Mouse (Mus musculus) lung, adult 2 months (tissue): ENCODE data around the gene Cers3. TPM values are rescaled to one million over a fixed set of nuclear protein-coding genes. Genes with fewer than 3 reads are reported as not detected.

Experiments
- DNase-seq: peaks from one replicate; pipeline ENCODE4 v3.0.0; 2022
- H3K4me1 ChIP-seq: fragments of 200-500 bp; 2 replicates; pipeline ENCODE4 v1.6.1; 2011; ENCODE audit warnings: low read length; ENCODE audit not compliant: control insufficient read depth, insufficient read depth
- H3K4me3 ChIP-seq: fragments of 200-500 bp; replicated peaks from 2 replicates; pipeline ENCODE3; 2011; ENCODE audit warnings: low read depth, mild to moderate bottlenecking, control low read depth, low read length; ENCODE audit errors: extremely low read depth
- CTCF ChIP-seq: fragments of 200-500 bp; IDR thresholded peaks from 2 replicates; pipeline ENCODE4 v1.5.1; 2011; ENCODE audit warnings: mild to moderate bottlenecking, low read length, control low read depth; ENCODE audit not compliant: insufficient read depth
- POLR2A ChIP-seq: fragments of 200-500 bp; IDR thresholded peaks from 2 replicates; pipeline ENCODE4 v1.6.1; 2011; ENCODE audit warnings: low read depth, mild to moderate bottlenecking, control low read depth, low read length, borderline replicate concordance; ENCODE audit errors: extremely low read depth
- WGBS: fragments of 180-500 bp; shearing (Covaris S2); methylation state at CpG from one replicate; pipeline ENCODE4 v1.1.7; 2018; 5-methylcytosine and 5-hydroxymethylcytosine counted together
- polyA plus RNA-seq: library from polyadenylated mRNA; depleted of rRNA; stranded (reverse); fragments of >200 nt; gene quantifications from 2 replicates; pipeline ENCODE4 v1.2.3, GENCODE M21; 2012; rRNA removed

Cers3 gene
- polyA plus RNA-seq = 0.28 and 9.0 TPM in 2 replicates

DNA sequence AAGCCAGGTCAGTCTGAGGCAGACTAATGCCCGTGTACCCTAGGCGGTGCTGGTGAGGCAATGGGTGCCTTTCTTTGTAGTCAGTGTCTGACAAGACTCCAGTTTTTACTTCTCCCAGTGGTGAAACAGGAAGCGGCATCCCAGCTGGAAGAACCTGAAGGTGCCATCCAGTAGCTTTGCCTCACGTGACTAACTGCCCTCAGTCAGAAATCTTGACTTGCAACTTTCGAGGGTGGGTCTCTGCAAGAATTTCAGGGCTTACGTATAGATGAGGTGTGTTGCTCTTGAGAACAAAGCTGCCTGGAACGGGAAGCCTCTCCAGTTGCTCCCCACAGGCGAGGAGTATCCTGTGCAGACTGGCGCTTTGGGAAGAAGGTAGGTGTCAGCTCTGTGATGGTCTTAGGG, at the start of gene Cers3:
Gene Cers3 (plus strand): TSS at position 128 of the 405 bp plus-strand sequence.
- Histone ChIP-seq H3K4me3 (no peak within 1 kb of the TSS), H3K4me1 (peaks cover 4% of the 10 kb centered on the region)
- 63% methylated on average over 9 of the region's 9 CpGs for WGBS
- peak; percentile 13 for DNase-seq
- TF ChIP-seq CTCF = no peak
- no peak for TF ChIP-seq POLR2A

DNA sequence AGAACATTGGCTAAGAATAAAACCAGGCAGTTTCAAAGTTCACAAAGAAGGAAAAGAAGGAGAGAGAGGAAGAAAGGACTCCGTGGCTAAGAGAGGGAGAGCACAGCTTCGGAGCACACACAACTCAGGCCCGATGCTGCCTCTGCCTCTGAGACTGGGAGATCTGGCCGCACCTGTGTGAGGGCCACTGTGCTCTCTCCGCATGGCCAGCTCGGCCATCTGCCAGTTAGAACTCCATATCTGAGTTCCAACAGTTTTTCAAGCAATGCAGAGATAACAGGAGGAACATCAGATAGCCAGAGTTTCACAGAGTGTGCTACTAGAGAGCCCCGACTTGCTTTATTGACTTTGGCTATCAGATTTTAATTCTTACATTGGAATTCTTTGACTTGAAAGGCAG, 48.8 kb upstream of the Cers3 start:
- Histone ChIP-seq H3K4me3 (no peak overlapping the region), H3K4me1 (peaks cover 3% of the 10 kb centered on the region)
- TF ChIP-seq CTCF (no peak), POLR2A (no peak)
- DNase-seq = no peak
- WGBS = 56% methylated on average over 7 of the region's 7 CpGs

DNA sequence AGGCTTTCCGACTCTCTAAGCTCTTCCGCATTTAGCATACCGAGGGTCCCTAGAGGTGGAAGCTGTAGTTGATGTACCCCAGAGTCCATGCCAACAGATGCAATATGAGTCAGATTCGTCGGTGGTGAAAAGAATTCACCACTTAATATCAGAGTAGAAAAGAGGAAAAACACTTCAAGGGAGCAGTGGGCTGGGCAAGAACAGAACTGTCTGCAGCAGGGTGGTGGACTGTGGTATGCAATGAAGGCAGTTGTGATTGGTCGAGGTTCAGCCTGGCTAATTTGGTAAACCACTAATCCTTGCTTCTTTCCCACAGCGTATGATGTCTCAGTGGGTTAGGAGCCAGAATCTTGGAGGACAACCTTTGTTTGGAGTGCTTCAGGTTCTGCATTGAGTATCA, 40.6 kb upstream of the Cers3 start:
- WGBS = 77% methylated on average over 7 of the region's 7 CpGs

DNA sequence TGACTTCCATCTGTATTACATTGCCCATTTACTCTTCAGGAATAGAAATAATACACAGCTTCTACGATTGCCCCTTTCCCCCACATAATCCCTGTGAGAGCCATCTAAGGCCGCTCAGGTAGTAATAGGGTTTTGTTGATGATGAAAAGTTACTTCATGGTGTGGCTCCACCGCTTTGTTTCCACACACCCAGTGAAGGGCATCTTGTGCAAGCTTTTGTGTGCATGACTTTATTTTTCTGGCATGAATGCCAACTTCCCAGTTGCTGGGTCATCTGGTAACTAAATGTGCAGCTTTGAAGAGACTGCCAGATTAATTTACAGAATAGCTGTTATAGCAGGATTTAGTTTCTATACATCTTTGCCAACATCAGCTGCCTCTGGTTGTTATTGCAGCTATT, 38.7 kb upstream of the Cers3 start:
- no peaks in the 10 kb centered on the region for H3K4me1 ChIP-seq
- DNase-seq = no peak
- TF ChIP-seq CTCF (no peak), POLR2A (no peak)
- no peak overlapping the region for H3K4me3 ChIP-seq
- WGBS = 74% methylated on average over 3 of the region's 3 CpGs

More for the DNA sequence above, 40.6 kb upstream of the Cers3 start:
- Histone ChIP-seq H3K4me3 (no peak overlapping the region), H3K4me1 (no peaks in the 10 kb centered on the region)
- TF ChIP-seq CTCF (no peak), POLR2A (no peak)
- DNase-seq = no peak

DNA sequence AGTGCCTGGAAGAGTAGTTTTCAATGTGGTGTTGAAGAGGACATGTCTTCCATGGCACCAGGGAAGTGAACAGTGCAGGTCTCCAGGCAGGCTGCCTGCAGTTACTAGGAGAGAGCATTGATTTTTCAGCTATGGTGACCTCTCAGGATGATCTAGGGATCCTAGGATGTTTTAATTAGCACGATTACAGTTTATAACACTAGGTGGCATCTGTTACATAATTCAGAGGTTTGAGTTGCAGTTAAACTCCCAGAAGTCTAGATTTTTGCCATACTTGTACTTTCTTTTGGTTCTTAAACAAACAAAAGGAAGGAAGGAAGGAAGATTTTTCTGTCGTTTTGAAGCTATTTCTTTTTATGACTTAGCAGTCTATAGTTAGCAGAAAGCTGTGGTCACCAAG, 32.1 kb upstream of the Cers3 start:
- WGBS = 20% methylated on average over 2 of the region's 2 CpGs
- no peak for DNase-seq

DNA sequence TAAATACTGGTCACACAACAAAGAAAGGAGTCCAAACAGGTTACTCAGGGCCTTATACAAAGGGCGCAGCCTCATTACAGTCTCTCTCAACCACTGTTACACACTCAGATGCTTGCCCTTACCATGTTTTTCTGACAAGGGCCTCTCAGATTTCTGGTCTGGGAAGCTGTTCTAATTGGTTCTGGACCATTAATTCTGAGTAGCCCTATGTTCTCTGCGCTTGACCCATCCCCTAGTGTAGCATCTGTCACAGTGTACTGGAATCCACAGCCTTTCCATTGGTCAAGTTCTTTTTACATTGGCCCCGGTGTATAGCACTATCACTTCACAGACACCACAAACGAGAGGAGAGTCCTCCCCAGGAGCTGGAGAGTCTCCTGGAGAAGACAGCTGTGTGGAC, 18.8 kb upstream of the Cers3 start:
- H3K4me3 ChIP-seq = no peak overlapping the region
- H3K4me1 ChIP-seq = no peaks in the 10 kb centered on the region
- TF ChIP-seq POLR2A (no peak), CTCF (no peak)
- no peak for DNase-seq
- WGBS = 89% methylated on average over 4 of the region's 4 CpGs

More for the DNA sequence above, 32.1 kb upstream of the Cers3 start:
- H3K4me3 ChIP-seq = no peak overlapping the region
- no peaks in the 10 kb centered on the region for H3K4me1 ChIP-seq
- TF ChIP-seq CTCF = no peak
- no peak for TF ChIP-seq POLR2A

- 84% methylated on average over 6 of the region's 6 CpGs for WGBS
- no peak for TF ChIP-seq CTCF
- no peak for TF ChIP-seq POLR2A
- DNase-seq = no peak
- Histone ChIP-seq H3K4me1 (no peaks in the 10 kb centered on the region), H3K4me3 (no peak overlapping the region)
Measured at GRCm38 (mm10) chr7:66724954-66725353, 18.4 kb upstream of the Cers3 start.

- Histone ChIP-seq H3K4me3 (no peak overlapping the region), H3K4me1 (no peaks in the 10 kb centered on the region)
- TF ChIP-seq POLR2A (no peak), CTCF (no peak)
- no peak for DNase-seq
- WGBS = 92% methylated on average over 6 of the region's 6 CpGs
Measured at GRCm38 (mm10) chr7:66728072-66728471, 15.2 kb upstream of the Cers3 start.

- no peak overlapping the region for H3K4me3 ChIP-seq
- WGBS = 80% methylated on average over 2 of the region's 2 CpGs
- no peaks in the 10 kb centered on the region for H3K4me1 ChIP-seq
- no peak for TF ChIP-seq CTCF
- no peak for DNase-seq
Measured at GRCm38 (mm10) chr7:66729232-66729631, 14.1 kb upstream of the Cers3 start.

GRCm38 (mm10) chr7:66733431-66733830, 9.9 kb upstream of the Cers3 start:
- TF ChIP-seq CTCF (no peak), POLR2A (no peak)
- WGBS = 95% methylated on average over 17 of the region's 17 CpGs
- no peak for DNase-seq
- Histone ChIP-seq H3K4me3 (no peak overlapping the region), H3K4me1 (no peaks in the 10 kb centered on the region)

GRCm38 (mm10) chr7:66733882-66734281, 9.4 kb upstream of the Cers3 start:
- H3K4me1 ChIP-seq = no peaks in the 10 kb centered on the region
- no peak for TF ChIP-seq CTCF
- no peak for TF ChIP-seq POLR2A
- WGBS = 93% methylated on average over 11 of the region's 11 CpGs
- H3K4me3 ChIP-seq = no peak overlapping the region
- no peak for DNase-seq
